Mouse (Mus musculus) olfactory bulb, adult 2 months (tissue): ENCODE data around the gene Klhl29. TPM values are rescaled to one million over a fixed set of nuclear protein-coding genes. Genes with fewer than 3 reads are reported as not detected.
"Not testable (repeated sequence)": the region's sequence is repeated elsewhere in the genome, so short reads cannot be mapped to it uniquely, and the experiment has no call there.

ENCODE experiments used
- H3K27ac ChIP-seq: fragments of 200-500 bp; 2 replicates; pipeline ENCODE4 v1.5.1; 2012; ENCODE audit warnings: low read depth, low read length; ENCODE audit not compliant: insufficient read depth
- H3K4me1 ChIP-seq: fragments of 200-500 bp; 2 replicates; pipeline ENCODE4 v1.6.1; 2012; ENCODE audit warnings: low read length; ENCODE audit not compliant: control insufficient read depth, insufficient read depth
- H3K4me3 ChIP-seq: fragments of 200-500 bp; 2 replicates; pipeline ENCODE4 v1.5.1; 2012; ENCODE audit warnings: mild to moderate bottlenecking, low read depth, low read length, moderate library complexity; ENCODE audit not compliant: insufficient read depth
- CTCF ChIP-seq: fragments of 200-500 bp; IDR thresholded peaks from 2 replicates; pipeline ENCODE4 v1.5.1; 2012; ENCODE audit warnings: low read depth, mild to moderate bottlenecking, low read length, moderate library complexity; ENCODE audit not compliant: insufficient read depth
- POLR2A ChIP-seq: fragments of 200-500 bp; IDR thresholded peaks from 2 replicates; pipeline ENCODE4 v1.6.1; 2012; ENCODE audit warnings: mild to moderate bottlenecking, low read depth, low read length, moderate library complexity; ENCODE audit not compliant: insufficient read depth
- WGBS: fragments of 180-500 bp; shearing (Covaris S2); methylation state at CpG from one replicate; pipeline ENCODE4 v1.1.7; 2018; 5-methylcytosine and 5-hydroxymethylcytosine counted together
- polyA plus RNA-seq: library from polyadenylated mRNA; stranded (reverse); fragments of >200 nt; gene quantifications from 2 replicates; pipeline ENCODE4 v1.2.4, GENCODE M21; 2012; ENCODE audit warnings: low replicate concordance; ENCODE audit not compliant: missing spikeins, insufficient read depth, insufficient read length

Klhl29 gene
- polyA plus RNA-seq, 1 experiment, result not detected

DNA sequence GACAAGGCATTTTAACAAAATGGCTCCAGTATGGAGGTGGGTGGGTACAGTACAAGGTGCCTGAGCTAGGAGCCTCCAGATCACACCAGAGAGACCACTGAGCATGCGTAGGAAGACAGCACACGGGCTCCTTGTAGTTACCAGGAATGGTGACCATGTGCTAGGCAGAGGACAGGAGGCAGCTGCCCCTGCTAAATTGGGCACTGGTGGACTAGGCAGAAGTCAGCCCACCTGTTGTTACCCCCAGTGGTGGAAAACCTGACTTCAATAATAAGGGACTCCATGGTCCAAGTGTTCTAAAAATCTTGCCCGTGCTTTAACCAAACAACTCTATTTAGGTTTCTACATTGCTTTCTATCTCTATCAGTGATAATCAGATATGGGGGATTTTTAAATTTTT, 10.6 kb downstream of the Klhl29 start:
- Histone ChIP-seq H3K27ac (no peak overlapping the region), H3K4me1 (peaks cover 8% of the 10 kb centered on the region), H3K4me3 (no peak overlapping the region)
- WGBS, result 95% methylated on average over 3 of the region's 3 CpGs
- TF ChIP-seq CTCF, result no peak
- TF ChIP-seq POLR2A, result no peak

DNA sequence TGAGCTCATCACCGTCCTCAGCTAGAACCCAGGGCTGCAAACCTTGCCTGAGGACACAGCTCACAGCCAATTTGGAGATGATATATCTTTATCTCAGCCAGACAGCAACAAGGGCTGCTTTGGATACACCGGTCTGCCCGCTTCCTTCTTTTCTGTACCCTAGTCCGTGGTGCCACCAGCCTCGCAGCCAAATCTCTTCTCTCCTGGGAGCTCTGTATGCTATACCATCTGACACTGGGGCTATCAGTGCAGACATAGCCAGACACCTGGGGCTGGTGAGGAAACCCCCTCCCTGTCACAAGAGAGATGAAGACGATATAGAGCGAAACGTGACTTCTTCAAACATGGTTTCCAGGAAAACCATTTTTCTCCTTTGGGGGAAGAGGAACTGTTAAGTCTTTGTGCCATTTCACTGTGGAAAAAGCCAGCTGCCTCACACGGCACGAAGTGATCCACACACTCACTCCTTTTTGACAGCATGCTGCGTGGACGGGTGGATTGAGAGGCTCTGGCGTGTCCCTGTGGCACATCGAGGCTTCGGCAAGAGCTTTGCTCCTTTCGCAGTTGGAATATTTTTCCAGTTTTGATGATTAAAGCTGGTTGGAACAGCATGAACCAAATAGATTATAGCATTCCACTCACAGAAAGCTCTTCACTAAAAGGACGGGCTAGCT, 11.4 kb downstream of the Klhl29 start:
- peaks cover 10% of the 10 kb centered on the region for H3K4me1 ChIP-seq
- 88% methylated on average over 17 of the region's 17 CpGs for WGBS
- H3K4me3 ChIP-seq, result no peak overlapping the region
- TF ChIP-seq POLR2A (no peak), CTCF (no peak)
- no peak overlapping the region for H3K27ac ChIP-seq

DNA sequence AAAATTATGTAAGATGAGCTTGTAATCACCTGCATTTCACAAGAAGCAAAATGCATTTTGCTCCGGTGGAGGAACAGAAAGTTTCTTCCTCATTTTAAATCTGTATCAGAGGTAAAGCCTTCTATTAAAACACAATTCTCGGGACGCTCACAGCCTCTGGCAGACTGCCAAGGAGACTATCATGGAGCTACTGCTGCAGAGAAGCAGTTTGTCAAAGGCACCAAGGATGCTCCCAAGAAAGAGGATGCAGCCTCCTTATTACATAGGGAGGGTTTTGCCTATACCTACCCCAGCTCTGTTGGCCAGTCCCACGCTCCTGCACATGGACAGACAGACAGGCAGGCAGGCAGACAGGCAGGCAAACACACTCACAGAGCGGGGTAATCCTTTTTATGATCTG, 16.4 kb downstream of the Klhl29 start:
- no peak overlapping the region for H3K27ac ChIP-seq
- no peak overlapping the region for H3K4me3 ChIP-seq
- TF ChIP-seq POLR2A (no peak), CTCF (no peak)
- H3K4me1 ChIP-seq, result peaks cover 8% of the 10 kb centered on the region
- 21% methylated on average over 5 of the region's 5 CpGs for WGBS

DNA sequence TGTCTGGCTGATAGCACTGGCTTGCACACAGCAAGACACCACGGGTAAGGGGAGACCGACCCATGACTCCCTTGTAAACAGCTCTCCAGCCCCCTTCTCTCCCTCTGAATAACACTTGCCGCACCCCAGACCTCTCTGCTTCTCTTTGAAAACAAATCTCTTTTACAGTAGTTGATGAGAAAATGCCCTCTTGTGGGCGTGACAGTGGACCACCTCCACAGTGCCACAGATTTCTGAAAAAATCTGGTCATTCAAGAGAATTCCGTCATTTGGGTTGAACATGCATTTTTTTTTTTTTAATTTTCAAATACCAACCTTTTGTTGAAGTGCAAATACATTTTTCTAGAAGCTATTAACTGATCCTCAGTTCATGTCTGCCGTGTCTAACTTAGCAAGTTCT, 17.0 kb downstream of the Klhl29 start:
- no peak overlapping the region for H3K27ac ChIP-seq
- H3K4me1 ChIP-seq, result peaks cover 9% of the 10 kb centered on the region
- WGBS, result 33% methylated on average over 6 of the region's 6 CpGs
- no peak for TF ChIP-seq POLR2A
- no peak for TF ChIP-seq CTCF
- no peak overlapping the region for H3K4me3 ChIP-seq

DNA sequence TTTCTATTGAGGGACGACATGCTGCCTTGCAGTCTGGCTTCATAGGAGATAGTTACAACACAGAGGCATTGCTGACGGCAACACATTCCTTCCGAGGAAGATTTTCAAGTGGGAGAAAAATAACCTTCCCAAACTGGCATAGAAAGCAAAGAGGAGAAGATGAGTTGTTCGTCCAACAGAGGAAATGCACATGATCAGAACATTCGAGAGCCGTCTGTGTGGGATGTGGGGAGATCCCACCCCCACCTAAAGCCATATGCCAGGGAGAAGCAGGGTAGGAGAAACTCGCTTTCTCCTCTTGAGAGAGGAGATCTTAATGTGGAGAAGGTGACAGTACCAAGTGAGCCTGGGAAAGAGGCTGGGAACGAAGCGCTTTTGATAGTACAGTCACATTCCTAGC, 22.1 kb downstream of the Klhl29 start:
- peaks cover 19% of the 10 kb centered on the region for H3K4me1 ChIP-seq
- WGBS, result 61% methylated on average over 9 of the region's 9 CpGs
- TF ChIP-seq POLR2A (no peak), CTCF (no peak)
- no peak overlapping the region for H3K4me3 ChIP-seq
- H3K27ac ChIP-seq, result peak overlapping the region; percentile 65; the same call in 1 of the 2 replicates

DNA sequence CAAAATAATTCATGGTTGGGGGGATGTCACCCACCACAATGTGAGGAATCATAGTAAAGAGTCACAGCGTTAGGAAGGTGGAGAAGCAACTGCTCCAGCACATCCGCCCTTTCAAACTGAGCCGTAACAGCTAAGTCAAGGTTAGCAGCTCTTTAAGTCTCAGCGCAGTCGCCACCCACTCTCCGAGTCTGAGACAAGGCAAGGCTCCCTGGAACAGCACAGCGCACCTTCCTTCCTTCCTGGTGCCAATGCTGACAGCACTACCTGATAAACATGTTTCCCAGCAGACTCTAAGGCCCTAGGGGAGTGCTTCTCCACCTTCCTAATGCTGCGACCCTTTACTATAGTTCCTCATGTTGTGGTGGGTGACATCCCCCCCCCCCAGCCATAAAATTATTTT, 22.7 kb downstream of the Klhl29 start:
- Histone ChIP-seq H3K27ac (no peak overlapping the region), H3K4me1 (peaks cover 19% of the 10 kb centered on the region), H3K4me3 (no peak overlapping the region)
- WGBS, result 70% methylated on average over 8 of the region's 8 CpGs
- TF ChIP-seq POLR2A (no peak), CTCF (no peak)

DNA sequence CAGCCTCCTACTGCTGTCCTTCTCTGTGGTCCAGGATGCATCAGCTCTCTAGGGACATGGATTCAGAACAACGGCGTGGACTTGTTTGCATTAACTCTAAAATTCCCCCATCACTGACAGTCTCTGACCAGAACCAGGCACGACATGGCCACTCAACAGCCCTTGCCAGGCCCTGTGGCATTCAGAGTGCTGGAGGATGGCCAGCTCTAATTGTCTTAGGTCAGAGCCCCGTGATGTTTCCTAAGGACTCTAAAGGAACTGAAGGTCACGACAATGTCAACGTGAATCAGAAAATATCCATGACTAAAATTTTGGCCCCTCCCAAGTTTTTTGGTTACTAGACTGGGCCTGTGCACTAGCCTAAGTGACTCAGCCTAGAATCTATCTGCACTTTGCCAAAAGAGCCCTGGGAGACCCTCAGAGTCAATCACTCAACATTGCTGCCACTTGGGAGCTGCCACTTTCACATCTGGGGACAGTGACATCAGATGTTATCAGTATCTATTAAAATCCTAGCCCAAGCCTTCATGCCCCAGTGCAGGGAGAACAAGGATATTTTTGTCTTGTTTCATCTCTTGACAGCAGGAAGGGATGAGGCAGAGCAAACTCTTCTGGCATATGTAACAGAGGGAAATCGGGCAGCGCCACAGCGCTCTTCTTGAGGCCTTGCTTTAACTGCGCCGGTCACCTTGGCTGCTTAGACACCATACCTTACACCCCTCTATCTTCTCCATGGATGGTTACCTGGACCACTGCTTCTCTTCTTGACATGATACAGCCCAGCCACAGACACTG, 24.8 kb downstream of the Klhl29 start:
- Histone ChIP-seq H3K4me3 (no peak overlapping the region), H3K4me1 (peaks cover 17% of the 10 kb centered on the region), H3K27ac (no peak overlapping the region)
- 76% methylated on average over 11 of the region's 11 CpGs for WGBS
- TF ChIP-seq CTCF (no peak), POLR2A (no peak)

DNA sequence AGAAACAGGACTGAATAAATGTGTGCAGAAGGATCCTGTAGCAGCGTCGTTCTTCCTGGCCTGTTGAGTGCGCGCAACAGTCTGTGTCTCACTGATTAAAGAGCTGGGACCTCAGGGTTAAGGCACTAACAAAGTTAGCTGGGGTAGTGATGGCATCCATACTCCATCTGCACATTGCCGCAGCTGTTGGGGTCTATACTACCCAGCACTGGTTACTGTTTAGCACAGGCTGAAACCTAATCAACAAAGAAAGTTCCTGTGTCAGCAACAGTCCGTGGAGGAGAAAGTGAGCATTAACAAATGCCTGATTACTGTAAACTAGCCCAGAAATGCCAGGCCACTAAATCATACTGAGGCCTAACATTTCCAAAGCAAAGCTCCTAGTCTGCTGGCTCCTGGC, 30.4 kb downstream of the Klhl29 start:
- 88% methylated on average over 6 of the region's 6 CpGs for WGBS
- Histone ChIP-seq H3K4me3 (no peak overlapping the region), H3K4me1 (peaks cover 4% of the 10 kb centered on the region), H3K27ac (no peak overlapping the region)
- TF ChIP-seq CTCF (no peak), POLR2A (no peak)

DNA sequence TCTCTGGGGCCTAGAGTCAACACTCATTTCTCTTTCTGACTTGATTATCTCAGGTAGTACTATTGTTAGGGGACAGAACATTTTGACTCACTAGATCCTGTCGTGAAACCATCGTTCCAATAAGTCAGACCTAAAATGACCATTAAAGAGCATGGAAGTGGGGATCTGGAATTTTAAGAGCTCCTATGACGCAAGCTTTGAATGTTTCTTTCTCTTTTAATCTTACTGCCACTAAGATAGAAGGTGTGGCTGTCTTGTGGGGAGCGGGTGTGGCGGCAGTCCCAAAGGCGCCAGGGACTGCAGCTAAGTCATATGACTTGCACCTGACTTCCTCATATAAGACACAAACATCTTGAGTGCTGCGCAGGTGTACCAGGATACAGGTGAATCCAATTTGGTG, 31.0 kb downstream of the Klhl29 start:
- WGBS, result 96% methylated on average over 6 of the region's 7 CpGs
- H3K4me1 ChIP-seq, H3K27ac ChIP-seq, H3K4me3 ChIP-seq: not testable (repeated sequence)
